Mouse (Mus musculus): ENCODE data around the gene Rpl37a.

GRCm38 (mm10) chr1:72733191-72733691 lies 22.2 kb downstream of the Rpl37a start:
- TF ChIP-seq POLR2A (IDR thresholded peaks at IDR 0.05; ENCODE audit: insufficient read depth, low read length) (no peak), CTCF (IDR thresholded peaks at IDR 0.05; ENCODE audit: low read depth, low read length) (no peak), EP300 (IDR thresholded peaks at IDR 0.05; ENCODE audit: insufficient read depth, low read depth, low read length) (no peak)

All from ES-Bruce4 (cell line).